Mouse (Mus musculus) cerebellum, adult 2 months (tissue): ENCODE measurements around the gene Dgkk.
"Not testable (repeated sequence)": the region's sequence is repeated elsewhere in the genome, so short reads cannot be mapped to it uniquely, and the experiment has no call there.

Experiments used
- CTCF ChIP-seq: fragments of 200-500 bp; IDR thresholded peaks from 2 replicates; pipeline ENCODE4 v1.5.1; 2011; ENCODE audit warnings: low read depth, mild to moderate bottlenecking, control low read depth, low read length, moderate library complexity, borderline replicate concordance; ENCODE audit not compliant: insufficient read depth
- POLR2A ChIP-seq: fragments of 200-500 bp; IDR thresholded peaks from 2 replicates; pipeline ENCODE4 v1.6.1; 2011; ENCODE audit warnings: low read length, control low read depth, borderline replicate concordance; ENCODE audit not compliant: insufficient read depth

DNA sequence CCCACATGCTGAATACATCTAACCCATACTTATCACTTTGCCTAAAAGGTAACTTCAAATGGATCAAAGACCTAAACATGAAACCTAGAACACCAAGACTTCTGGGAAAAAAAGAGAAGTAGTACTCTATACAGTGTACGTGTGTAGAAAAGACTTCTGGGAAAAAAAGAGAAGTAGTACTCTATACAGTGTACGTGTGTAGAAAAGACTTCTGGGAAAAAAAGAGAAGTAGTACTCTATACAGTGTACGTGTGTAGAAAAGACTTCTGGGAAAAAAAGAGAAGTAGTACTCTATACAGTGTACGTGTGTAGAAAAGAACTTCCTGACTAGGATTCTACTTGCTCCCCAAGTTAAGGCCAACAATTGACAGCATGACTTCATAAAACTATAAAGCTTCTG is 204.8 kb downstream of the Dgkk start:
- not testable (repeated sequence) for TF ChIP-seq POLR2A, CTCF
